Mouse (Mus musculus): ENCODE measurements at regions not wholly inside any gene's neighbourhood (a gene's known extent, or its start where the extent isn't known, plus 50 kb on each side); places are given as distances from the start of the nearest gene placed in this dataset.

DNA sequence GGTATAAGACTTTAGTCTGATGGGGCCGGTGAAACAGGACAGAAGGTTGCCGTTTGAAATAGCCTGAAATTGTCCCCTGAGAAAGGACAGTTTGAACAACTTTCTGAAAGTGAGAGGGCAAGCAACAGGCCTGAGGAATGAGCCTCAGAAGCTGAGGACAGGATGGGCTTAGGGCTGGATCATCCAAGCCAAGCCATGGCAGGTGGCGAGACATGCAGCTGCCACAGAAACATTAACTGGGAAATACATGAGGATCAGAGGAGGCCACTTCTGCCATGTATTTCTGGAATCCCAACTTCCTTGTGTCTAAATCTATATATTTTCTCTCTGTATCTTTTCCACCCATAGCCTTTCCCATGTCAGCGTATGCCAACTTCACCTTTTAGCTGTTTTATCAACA is 491.5 kb upstream of the Adamts16 start:
- no peaks in the 10 kb centered on the region for H3K27me3 ChIP-seq (replicated peaks; ENCODE audit: control insufficient read depth, insufficient read depth, low read length)
- H3K4me3 ChIP-seq (ENCODE audit: low read depth, low read length) = no peak overlapping the region
- H3K9ac ChIP-seq (ENCODE audit: low read depth, low read length) = no peak overlapping the region
- H3K27ac ChIP-seq (replicated peaks; ENCODE audit: low read depth, low read length) = no peak overlapping the region
- ATAC-seq (ENCODE audit: low read depth) (no peak), DNase-seq (ENCODE audit: low spot score) (peak; percentile 23)
- WGBS = 75% methylated on average over 4 of the region's 4 CpGs
- H3K4me1 ChIP-seq (ENCODE audit: control insufficient read depth, insufficient read depth, low read length) = no peaks in the 10 kb centered on the region
- H3K4me2 ChIP-seq (ENCODE audit: low read depth, low read length) = no peak overlapping the region
- H3K9me3 ChIP-seq (ENCODE audit: control insufficient read depth, low read length) = no peaks in the 10 kb centered on the region
- H3K36me3 ChIP-seq (ENCODE audit: control insufficient read depth, insufficient read depth, low read length) = no peaks in the 10 kb centered on the region

DNA sequence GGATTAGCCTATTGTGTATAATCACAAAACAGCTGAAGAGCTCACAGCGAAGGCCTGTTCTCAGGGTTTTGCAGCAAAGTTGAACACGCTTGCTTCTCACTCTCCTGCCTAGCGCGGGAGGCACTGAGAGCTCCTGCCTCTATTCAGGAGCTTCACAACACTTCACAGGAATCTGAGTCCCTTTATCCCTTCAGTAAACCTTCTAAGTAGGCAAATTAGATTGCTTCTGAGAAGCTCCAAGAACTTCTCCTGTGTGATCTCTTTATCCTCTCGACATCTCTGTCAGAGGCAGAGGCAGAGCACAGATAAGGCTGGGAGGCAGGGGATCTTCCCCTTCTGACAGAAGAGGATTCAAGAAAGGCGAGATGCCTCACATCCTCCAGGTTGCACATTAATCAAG is 488.7 kb upstream of the Adamts16 start:
- Histone ChIP-seq H3K9ac (ENCODE audit: low read depth, low read length) (no peak overlapping the region), H3K9me3 (ENCODE audit: control insufficient read depth, low read length) (no peaks in the 10 kb centered on the region), H3K4me1 (ENCODE audit: control insufficient read depth, insufficient read depth, low read length) (no peaks in the 10 kb centered on the region), H3K36me3 (ENCODE audit: control insufficient read depth, insufficient read depth, low read length) (no peaks in the 10 kb centered on the region), H3K4me3 (ENCODE audit: low read depth, low read length) (no peak overlapping the region), H3K27ac (replicated peaks; ENCODE audit: low read depth, low read length) (no peak overlapping the region), H3K4me2 (ENCODE audit: low read depth, low read length) (no peak overlapping the region), H3K27me3 (replicated peaks; ENCODE audit: control insufficient read depth, insufficient read depth, low read length) (no peaks in the 10 kb centered on the region)
- 42% methylated on average over 6 of the region's 6 CpGs for WGBS
- DNase-seq (ENCODE audit: low spot score) (no peak), ATAC-seq (ENCODE audit: low read depth) (no peak)

GRCm38 (mm10) chr13:71327802-71328753 is 486.5 kb upstream of the Adamts16 start:
- H3K27me3 ChIP-seq (replicated peaks; ENCODE audit: control insufficient read depth, insufficient read depth, low read length) = no peaks in the 10 kb centered on the region
- no peak overlapping the region for H3K9ac ChIP-seq (ENCODE audit: low read depth, low read length)
- DNase-seq (ENCODE audit: low spot score) (no peak), ATAC-seq (ENCODE audit: low read depth) (no peak)
- H3K9me3 ChIP-seq (ENCODE audit: control insufficient read depth, low read length) = no peaks in the 10 kb centered on the region
- H3K4me1 ChIP-seq (ENCODE audit: control insufficient read depth, insufficient read depth, low read length) = no peaks in the 10 kb centered on the region
- no peaks in the 10 kb centered on the region for H3K36me3 ChIP-seq (ENCODE audit: control insufficient read depth, insufficient read depth, low read length)
- H3K4me2 ChIP-seq (ENCODE audit: low read depth, low read length) = no peak overlapping the region
- no peak overlapping the region for H3K4me3 ChIP-seq (ENCODE audit: low read depth, low read length)
- H3K27ac ChIP-seq (replicated peaks; ENCODE audit: low read depth, low read length) = no peak overlapping the region
- WGBS = 69% methylated on average over 4 of the region's 4 CpGs

GRCm38 (mm10) chr13:71320489-71320888 is 478.9 kb upstream of the Adamts16 start:
- peak; percentile 41 for DNase-seq (ENCODE audit: low spot score)
- ATAC-seq (ENCODE audit: low read depth) = peak; percentile 26; the same call in 1 of the 2 replicates
- WGBS = 69% methylated on average over 3 of the region's 3 CpGs

DNA sequence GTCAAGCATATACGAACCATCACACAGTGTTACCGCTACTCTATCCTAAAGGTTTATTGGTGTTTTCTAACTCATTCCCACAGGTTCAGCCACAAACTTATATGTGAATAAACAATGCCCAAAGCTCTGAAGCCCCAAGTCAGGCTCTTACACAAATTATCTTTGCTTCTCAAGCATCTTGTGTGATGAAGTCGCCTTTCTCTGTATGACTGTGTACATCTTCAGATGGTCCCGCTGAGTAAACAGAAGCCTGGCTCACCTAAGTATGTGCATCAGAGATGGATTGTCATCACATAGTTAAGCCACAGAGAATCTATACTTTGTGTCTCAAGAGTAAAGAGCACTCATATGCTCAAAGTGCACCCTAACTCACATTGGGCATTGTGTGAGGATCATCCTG is 462.3 kb upstream of the Adamts16 start:
- Histone ChIP-seq H3K36me3 (ENCODE audit: control insufficient read depth, insufficient read depth, low read length) (no peaks in the 10 kb centered on the region), H3K4me3 (ENCODE audit: low read depth, low read length) (no peak overlapping the region), H3K9me3 (ENCODE audit: control insufficient read depth, low read length) (no peaks in the 10 kb centered on the region), H3K27me3 (replicated peaks; ENCODE audit: control insufficient read depth, insufficient read depth, low read length) (no peaks in the 10 kb centered on the region), H3K27ac (replicated peaks; ENCODE audit: low read depth, low read length) (no peak overlapping the region), H3K9ac (ENCODE audit: low read depth, low read length) (no peak overlapping the region), H3K4me1 (ENCODE audit: control insufficient read depth, insufficient read depth, low read length) (no peaks in the 10 kb centered on the region), H3K4me2 (ENCODE audit: low read depth, low read length) (no peak overlapping the region)
- ATAC-seq (ENCODE audit: low read depth) (no peak), DNase-seq (ENCODE audit: low spot score) (no peak)
- WGBS = 95% methylated on average over 4 of the region's 4 CpGs

More at GRCm38 (mm10) chr13:71320489-71320888, 478.9 kb upstream of the Adamts16 start:
- Histone ChIP-seq H3K9me3 (ENCODE audit: control insufficient read depth, low read length) (no peaks in the 10 kb centered on the region), H3K27me3 (replicated peaks; ENCODE audit: control insufficient read depth, insufficient read depth, low read length) (no peaks in the 10 kb centered on the region), H3K9ac (ENCODE audit: low read depth, low read length) (no peak overlapping the region), H3K4me1 (ENCODE audit: control insufficient read depth, insufficient read depth, low read length) (no peaks in the 10 kb centered on the region), H3K4me2 (ENCODE audit: low read depth, low read length) (no peak overlapping the region), H3K27ac (replicated peaks; ENCODE audit: low read depth, low read length) (no peak overlapping the region), H3K4me3 (ENCODE audit: low read depth, low read length) (no peak overlapping the region), H3K36me3 (ENCODE audit: control insufficient read depth, insufficient read depth, low read length) (no peaks in the 10 kb centered on the region)

DNA sequence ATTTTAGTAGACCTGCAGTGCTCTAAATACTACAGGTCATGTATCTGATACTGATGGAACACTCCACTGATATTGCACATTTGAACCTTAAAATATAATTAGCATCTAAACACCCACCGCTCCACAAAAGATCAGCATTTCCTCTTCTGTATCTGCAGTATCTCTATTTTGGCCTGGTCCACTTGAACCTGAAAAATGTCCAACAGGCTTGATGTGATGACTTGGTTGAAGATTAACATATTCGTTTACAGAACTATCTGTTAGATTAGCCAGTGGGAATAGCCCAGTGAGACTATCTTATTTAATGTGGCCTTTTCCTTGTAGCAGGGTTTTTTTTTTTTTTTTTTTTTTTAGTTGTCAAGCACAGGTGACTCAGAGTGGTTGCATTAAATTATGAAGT is 434.4 kb upstream of the Adamts16 start:
- Histone ChIP-seq H3K4me2 (ENCODE audit: low read depth, low read length) (no peak overlapping the region), H3K9me3 (ENCODE audit: control insufficient read depth, low read length) (0 out of 2 replicates have a peak, but pooled peaks cover 1% of the 10 kb centered on the region), H3K9ac (ENCODE audit: low read depth, low read length) (no peak overlapping the region), H3K4me1 (ENCODE audit: control insufficient read depth, insufficient read depth, low read length) (no peaks in the 10 kb centered on the region), H3K4me3 (ENCODE audit: low read depth, low read length) (no peak overlapping the region), H3K27me3 (replicated peaks; ENCODE audit: control insufficient read depth, insufficient read depth, low read length) (no peaks in the 10 kb centered on the region), H3K27ac (replicated peaks; ENCODE audit: low read depth, low read length) (no peak overlapping the region), H3K36me3 (ENCODE audit: control insufficient read depth, insufficient read depth, low read length) (no peaks in the 10 kb centered on the region)
- DNase-seq (ENCODE audit: low spot score) (no peak), ATAC-seq (ENCODE audit: low read depth) (no peak)
- 83% methylated on average over 2 of the region's 2 CpGs for WGBS

- ATAC-seq (ENCODE audit: low read depth) = no peak
- Histone ChIP-seq H3K36me3 (ENCODE audit: control insufficient read depth, insufficient read depth, low read length) (no peaks in the 10 kb centered on the region), H3K4me1 (ENCODE audit: control insufficient read depth, insufficient read depth, low read length) (no peaks in the 10 kb centered on the region), H3K9me3 (ENCODE audit: control insufficient read depth, low read length) (no peaks in the 10 kb centered on the region), H3K4me3 (ENCODE audit: low read depth, low read length) (no peak overlapping the region), H3K27ac (replicated peaks; ENCODE audit: low read depth, low read length) (no peak overlapping the region), H3K4me2 (ENCODE audit: low read depth, low read length) (no peak overlapping the region), H3K27me3 (replicated peaks; ENCODE audit: control insufficient read depth, insufficient read depth, low read length) (no peaks in the 10 kb centered on the region), H3K9ac (ENCODE audit: low read depth, low read length) (no peak overlapping the region)
- WGBS = 72% methylated on average over 3 of the region's 3 CpGs
- no peak for DNase-seq (ENCODE audit: low spot score)
These were observed 432.5 kb upstream of the Adamts16 start for GRCm38 (mm10) chr13:71274139-71274538.

DNA sequence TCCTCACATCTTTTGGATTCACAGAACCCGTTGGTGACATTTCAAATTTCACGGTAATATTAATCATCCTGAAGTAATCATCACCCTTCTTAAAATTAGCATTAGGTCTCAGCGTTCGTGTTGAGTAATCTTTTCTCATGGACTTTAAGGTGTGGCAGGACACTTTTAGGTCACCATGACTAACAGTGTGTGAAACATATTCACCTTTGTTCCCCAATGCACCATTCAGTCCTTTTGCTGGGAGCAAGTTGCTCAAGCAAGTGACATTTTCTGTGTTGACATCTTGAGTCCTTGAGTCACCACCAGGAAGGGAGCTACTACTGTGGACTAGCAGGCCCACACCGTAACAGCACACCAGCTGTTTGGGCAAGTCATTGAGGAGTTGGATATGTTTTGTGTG is 431.9 kb upstream of the Adamts16 start:
- no peak overlapping the region for H3K9ac ChIP-seq (ENCODE audit: low read depth, low read length)
- H3K4me1 ChIP-seq (ENCODE audit: control insufficient read depth, insufficient read depth, low read length) = no peaks in the 10 kb centered on the region
- DNase-seq (ENCODE audit: low spot score) = no peak
- ATAC-seq (ENCODE audit: low read depth) = no peak
- H3K27me3 ChIP-seq (replicated peaks; ENCODE audit: control insufficient read depth, insufficient read depth, low read length) = no peaks in the 10 kb centered on the region
- 81% methylated on average over 5 of the region's 5 CpGs for WGBS
- H3K4me2 ChIP-seq (ENCODE audit: low read depth, low read length) = no peak overlapping the region
- no peak overlapping the region for H3K27ac ChIP-seq (replicated peaks; ENCODE audit: low read depth, low read length)
- no peaks in the 10 kb centered on the region for H3K9me3 ChIP-seq (ENCODE audit: control insufficient read depth, low read length)
- no peaks in the 10 kb centered on the region for H3K36me3 ChIP-seq (ENCODE audit: control insufficient read depth, insufficient read depth, low read length)
- H3K4me3 ChIP-seq (ENCODE audit: low read depth, low read length) = no peak overlapping the region

- Histone ChIP-seq H3K4me3 (ENCODE audit: low read depth, low read length) (no peak overlapping the region), H3K27ac (replicated peaks; ENCODE audit: low read depth, low read length) (no peak overlapping the region), H3K9ac (ENCODE audit: low read depth, low read length) (no peak overlapping the region), H3K4me2 (ENCODE audit: low read depth, low read length) (no peak overlapping the region), H3K27me3 (replicated peaks; ENCODE audit: control insufficient read depth, insufficient read depth, low read length) (no peaks in the 10 kb centered on the region), H3K9me3 (ENCODE audit: control insufficient read depth, low read length) (no peaks in the 10 kb centered on the region), H3K36me3 (ENCODE audit: control insufficient read depth, insufficient read depth, low read length) (no peaks in the 10 kb centered on the region), H3K4me1 (ENCODE audit: control insufficient read depth, insufficient read depth, low read length) (no peaks in the 10 kb centered on the region)
- 79% methylated on average over 1 of the region's 1 CpGs for WGBS
- DNase-seq (ENCODE audit: low spot score) (no peak), ATAC-seq (ENCODE audit: low read depth) (no peak)
These were observed 431.5 kb upstream of the Adamts16 start for GRCm38 (mm10) chr13:71273067-71273466.

Data from embryonic facial prominence, embryonic 14.5 days (tissue).